Mouse (Mus musculus): ENCODE measurements at regions not wholly inside any gene's neighbourhood (a gene's known extent, or its start where the extent isn't known, plus 50 kb on each side); places are given as distances from the start of the nearest gene placed in this dataset.

DNA sequence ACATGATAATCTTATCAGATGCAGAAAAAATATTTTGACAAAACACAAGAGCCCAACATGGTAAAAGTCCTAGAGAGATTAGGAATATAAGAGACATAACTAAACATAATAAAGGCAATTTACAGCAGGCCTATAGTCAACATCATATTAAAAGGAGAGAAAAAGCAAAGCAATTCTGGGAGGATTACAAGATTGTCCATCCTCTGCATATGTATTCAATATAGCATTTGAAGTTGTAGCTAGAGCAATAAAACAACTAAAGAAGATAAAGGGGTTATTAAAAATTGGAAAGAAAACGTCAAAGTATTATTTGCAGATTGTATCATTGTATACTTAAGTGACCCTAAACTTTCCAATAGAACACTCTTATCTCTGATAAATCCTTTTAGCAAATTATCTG is 602.1 kb upstream of the Acvr2a start:
- Histone ChIP-seq H3K4me1 (ENCODE audit: control insufficient read depth, insufficient read depth, low read length) (no peaks in the 10 kb centered on the region), H3K27ac (ENCODE audit: insufficient read depth, low read depth, low read length) (no peak overlapping the region), H3K27me3 (replicated peaks; ENCODE audit: control insufficient read depth, insufficient read depth, low read length) (no peaks in the 10 kb centered on the region), H3K36me3 (ENCODE audit: control insufficient read depth, insufficient read depth, low read length) (no peaks in the 10 kb centered on the region), H3K4me3 (ENCODE audit: insufficient read depth, low read depth, low read length) (no peak overlapping the region)
- DNase-seq: no peak
- 54% methylated on average over 1 of the region's 1 CpGs for WGBS
- TF ChIP-seq CTCF (conservative IDR thresholded peaks at IDR 0.05; ENCODE audit: insufficient read depth, insufficient read length, low read depth, low read length) (no peak), POLR2A (IDR thresholded peaks at IDR 0.05; ENCODE audit: low read depth, low read length) (no peak)

DNA sequence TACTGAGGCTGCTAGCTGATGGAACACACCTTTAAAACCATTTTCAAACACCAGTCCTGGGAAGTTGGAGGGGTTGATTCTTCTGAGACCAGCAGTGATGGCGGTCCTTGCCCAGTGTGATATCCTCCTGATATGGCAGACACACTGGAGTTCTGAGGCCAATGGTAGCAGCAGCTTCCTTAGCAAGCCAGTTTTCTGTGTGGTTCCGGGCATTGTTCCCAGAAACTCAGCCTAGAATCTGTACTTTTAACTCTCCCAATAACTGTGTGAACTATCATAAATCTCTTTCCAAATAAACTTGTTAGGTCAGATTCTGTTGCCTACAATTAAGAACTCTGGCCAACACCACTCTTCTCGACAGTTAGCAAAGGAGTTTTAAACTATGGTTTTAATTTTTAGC is 593.1 kb upstream of the Acvr2a start:
- Histone ChIP-seq H3K27me3 (replicated peaks; ENCODE audit: control insufficient read depth, insufficient read depth, low read length) (no peaks in the 10 kb centered on the region), H3K36me3 (ENCODE audit: control insufficient read depth, insufficient read depth, low read length) (no peaks in the 10 kb centered on the region), H3K27ac (ENCODE audit: insufficient read depth, low read depth, low read length) (no peak overlapping the region), H3K4me3 (ENCODE audit: insufficient read depth, low read depth, low read length) (no peak overlapping the region), H3K4me1 (ENCODE audit: control insufficient read depth, insufficient read depth, low read length) (no peaks in the 10 kb centered on the region)
- WGBS: 56% methylated on average over 3 of the region's 3 CpGs
- no peak for TF ChIP-seq CTCF (conservative IDR thresholded peaks at IDR 0.05; ENCODE audit: insufficient read depth, insufficient read length, low read depth, low read length)
- TF ChIP-seq POLR2A (IDR thresholded peaks at IDR 0.05; ENCODE audit: low read depth, low read length): no peak
- DNase-seq: peak; percentile 27

DNA sequence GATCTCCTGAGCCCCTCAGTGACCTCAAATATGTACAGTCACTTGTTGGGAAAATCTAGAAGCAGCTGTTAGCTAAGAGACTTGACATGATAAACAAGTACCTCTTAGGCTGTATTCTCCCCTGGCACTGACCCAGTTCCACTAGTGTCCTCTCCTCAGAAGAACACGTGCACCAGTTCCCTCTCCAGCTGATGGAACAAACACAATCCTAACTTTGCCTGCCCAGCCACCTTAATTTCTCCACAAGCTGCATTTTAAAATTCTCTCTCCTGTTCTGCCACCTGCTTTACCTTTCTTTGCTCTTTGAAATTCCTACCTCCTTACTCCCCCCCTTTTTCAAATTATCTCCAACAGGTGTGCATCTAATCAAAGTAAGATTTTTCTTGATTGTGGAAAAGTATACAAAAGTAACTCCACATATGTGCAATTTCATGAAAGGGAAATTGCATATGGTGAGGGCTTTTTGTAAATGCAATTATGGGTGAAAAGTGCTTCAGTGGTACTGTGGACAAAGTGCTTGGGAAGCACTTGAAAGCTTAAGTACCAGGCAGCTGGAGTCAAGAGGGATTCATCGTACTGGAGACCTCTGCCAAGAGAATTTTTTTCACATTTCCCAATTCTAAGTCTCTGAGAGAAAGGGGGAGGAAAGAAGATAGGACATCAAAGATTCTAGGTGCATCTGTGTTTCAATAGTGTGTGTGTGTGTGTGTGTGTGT is 590.7 kb upstream of the Acvr2a start:
- no peaks in the 10 kb centered on the region for H3K4me1 ChIP-seq (ENCODE audit: control insufficient read depth, insufficient read depth, low read length)
- WGBS: 76% methylated on average over 2 of the region's 2 CpGs
- no peaks in the 10 kb centered on the region for H3K36me3 ChIP-seq (ENCODE audit: control insufficient read depth, insufficient read depth, low read length)
- no peaks in the 10 kb centered on the region for H3K27me3 ChIP-seq (replicated peaks; ENCODE audit: control insufficient read depth, insufficient read depth, low read length)
- no peak overlapping the region for H3K4me3 ChIP-seq (ENCODE audit: insufficient read depth, low read depth, low read length)
- DNase-seq: no peak
- no peak for TF ChIP-seq CTCF (conservative IDR thresholded peaks at IDR 0.05; ENCODE audit: insufficient read depth, insufficient read length, low read depth, low read length)
- no peak for TF ChIP-seq POLR2A (IDR thresholded peaks at IDR 0.05; ENCODE audit: low read depth, low read length)
- H3K27ac ChIP-seq (ENCODE audit: insufficient read depth, low read depth, low read length): no peak overlapping the region

DNA sequence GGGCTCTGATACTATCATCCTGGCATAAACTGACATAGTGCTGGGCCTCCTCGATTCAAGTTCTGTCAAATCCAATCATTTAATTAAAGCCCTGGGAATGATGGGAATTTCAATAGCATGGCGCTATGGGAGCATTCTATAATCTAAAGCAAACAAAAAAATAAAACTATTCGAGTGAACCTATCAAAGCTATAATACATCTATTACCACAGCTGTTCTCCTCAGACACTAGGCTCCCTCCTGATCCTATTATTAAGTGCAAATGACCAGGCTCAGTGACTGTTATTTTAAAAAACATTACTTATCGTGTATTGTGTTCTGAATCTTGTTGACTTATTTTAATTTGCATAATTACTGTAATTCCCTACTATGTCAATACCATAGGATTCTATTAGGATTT is 563.7 kb upstream of the Acvr2a start:
- Histone ChIP-seq H3K4me1 (ENCODE audit: control insufficient read depth, insufficient read depth, low read length) (no peaks in the 10 kb centered on the region), H3K27me3 (replicated peaks; ENCODE audit: control insufficient read depth, insufficient read depth, low read length) (no peaks in the 10 kb centered on the region), H3K4me3 (ENCODE audit: insufficient read depth, low read depth, low read length) (no peak overlapping the region), H3K36me3 (ENCODE audit: control insufficient read depth, insufficient read depth, low read length) (no peaks in the 10 kb centered on the region), H3K27ac (ENCODE audit: insufficient read depth, low read depth, low read length) (no peak overlapping the region)
- WGBS: 78% methylated on average over 4 of the region's 4 CpGs
- TF ChIP-seq CTCF (conservative IDR thresholded peaks at IDR 0.05; ENCODE audit: insufficient read depth, insufficient read length, low read depth, low read length): no peak
- TF ChIP-seq POLR2A (IDR thresholded peaks at IDR 0.05; ENCODE audit: low read depth, low read length): no peak
- no peak for DNase-seq

DNA sequence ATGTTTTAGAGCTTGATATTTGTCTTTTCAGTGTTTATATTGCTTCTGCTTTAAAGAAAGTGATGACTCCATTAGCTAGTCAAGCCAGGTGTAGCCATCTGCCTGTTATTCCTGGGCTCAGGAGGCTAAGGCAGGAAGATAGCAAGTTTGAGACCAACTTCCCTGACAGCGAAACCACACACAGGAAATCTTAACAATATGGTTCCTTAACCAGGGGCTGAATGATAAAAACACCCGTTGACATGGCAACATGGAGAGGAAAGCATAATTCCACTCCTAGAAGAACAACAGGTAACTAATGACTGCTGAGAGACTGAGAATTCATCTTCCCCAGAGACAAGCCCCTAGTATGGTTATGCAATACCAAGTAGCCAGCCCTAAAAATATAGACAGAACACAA is 553.6 kb upstream of the Acvr2a start:
- no peak for DNase-seq
- WGBS: 70% methylated on average over 2 of the region's 2 CpGs
- H3K27ac ChIP-seq (ENCODE audit: insufficient read depth, low read depth, low read length): no peak overlapping the region
- H3K4me3 ChIP-seq (ENCODE audit: insufficient read depth, low read depth, low read length): no peak overlapping the region
- no peaks in the 10 kb centered on the region for H3K27me3 ChIP-seq (replicated peaks; ENCODE audit: control insufficient read depth, insufficient read depth, low read length)
- H3K4me1 ChIP-seq (ENCODE audit: control insufficient read depth, insufficient read depth, low read length): no peaks in the 10 kb centered on the region
- TF ChIP-seq POLR2A (IDR thresholded peaks at IDR 0.05; ENCODE audit: low read depth, low read length) (no peak), CTCF (conservative IDR thresholded peaks at IDR 0.05; ENCODE audit: insufficient read depth, insufficient read length, low read depth, low read length) (no peak)
- H3K36me3 ChIP-seq (ENCODE audit: control insufficient read depth, insufficient read depth, low read length): no peaks in the 10 kb centered on the region

All from kidney, adult 2 months (tissue).